Mouse (Mus musculus): ENCODE results near the gene Tesc. TPM values are rescaled to one million over a fixed set of nuclear protein-coding genes. Genes with fewer than 3 reads are reported as not detected.

The Tesc gene
- total RNA-seq, 4 experiments from 2014 or later: 63.1 to 86.1 (median 73.9) TPM

- peak in 1 of 2 experiments; percentile 62 for DNase-seq (ENCODE audit: low spot score in 2 of 2)
Measured at GRCm38 (mm10) chr5:118042599-118042998, 15.1 kb downstream of the Tesc start.

DNA sequence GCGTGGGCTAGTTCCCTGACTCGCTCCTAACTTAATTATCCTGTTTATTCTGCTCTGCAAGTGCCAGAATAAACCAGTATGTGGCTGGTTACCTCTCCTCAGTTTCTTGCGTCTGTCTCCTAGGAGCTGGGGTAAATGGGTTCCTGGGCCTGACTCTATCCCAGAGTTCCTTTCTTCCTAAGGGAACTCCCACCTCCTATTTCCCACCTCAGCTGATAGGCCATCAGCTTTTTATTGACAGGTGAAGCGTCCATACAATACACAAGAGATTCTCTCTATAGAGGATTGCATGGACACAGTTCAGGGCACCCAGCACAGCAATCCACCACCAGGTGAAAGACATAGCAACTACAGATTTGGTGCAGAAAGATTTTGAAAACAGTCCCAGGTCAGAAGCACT is 16.2 kb downstream of the Tesc start:
- DNase-seq (ENCODE audit: low spot score in 2 of 2): no peak

DNA sequence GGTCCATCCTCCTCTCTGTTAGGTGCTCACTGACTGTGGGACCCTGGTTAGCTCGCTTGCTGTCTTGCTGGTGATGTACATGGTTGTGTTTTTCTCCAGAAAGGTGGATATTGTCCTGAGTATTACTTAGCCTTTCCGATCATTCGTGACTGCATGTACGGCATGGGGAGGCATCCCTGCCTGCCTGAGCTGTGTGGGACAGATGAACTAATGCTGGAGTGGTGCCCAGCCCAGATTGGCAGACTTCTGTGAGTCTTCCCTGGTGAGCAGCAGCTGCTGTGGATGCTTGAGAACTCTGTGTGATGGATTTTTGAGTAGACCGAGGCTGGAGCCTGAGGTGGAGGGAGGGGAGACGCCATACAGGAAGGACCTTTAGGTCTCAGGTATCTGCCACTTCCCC is 17.4 kb downstream of the Tesc start:
- peak; percentile 75 to 87 for DNase-seq (ENCODE audit: low spot score in 2 of 2)

DNA sequence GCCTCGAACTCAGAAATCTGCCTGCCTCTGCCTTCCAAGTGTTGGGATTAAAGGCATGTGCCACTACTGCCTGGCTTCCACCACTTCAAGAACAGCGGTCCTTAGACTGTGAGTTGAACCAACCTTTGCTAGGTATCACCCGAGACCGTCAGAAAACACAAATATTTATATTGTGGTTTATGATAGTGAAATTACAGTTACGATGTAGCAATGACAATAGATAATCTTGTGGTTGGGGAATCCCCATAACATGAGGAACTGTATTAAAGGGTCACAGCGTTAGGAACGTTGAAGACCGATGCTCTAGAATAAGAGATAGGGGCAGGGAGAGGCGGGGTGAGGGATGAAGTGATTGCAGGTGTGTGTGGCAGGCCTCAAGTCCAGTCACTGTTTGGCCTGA is 17.8 kb downstream of the Tesc start:
- no peak for DNase-seq (ENCODE audit: low spot score in 2 of 2)

- DNase-seq (ENCODE audit: low spot score in 2 of 2): no peak
Measured at GRCm38 (mm10) chr5:118047091-118047757, 19.7 kb downstream of the Tesc start.

- no peak for DNase-seq (ENCODE audit: low spot score in 2 of 2)
Measured at GRCm38 (mm10) chr5:118048412-118048811, 20.9 kb downstream of the Tesc start.

- DNase-seq (ENCODE audit: low spot score in 2 of 2): no peak
Measured at GRCm38 (mm10) chr5:118048928-118049327, 21.4 kb downstream of the Tesc start.

DNA sequence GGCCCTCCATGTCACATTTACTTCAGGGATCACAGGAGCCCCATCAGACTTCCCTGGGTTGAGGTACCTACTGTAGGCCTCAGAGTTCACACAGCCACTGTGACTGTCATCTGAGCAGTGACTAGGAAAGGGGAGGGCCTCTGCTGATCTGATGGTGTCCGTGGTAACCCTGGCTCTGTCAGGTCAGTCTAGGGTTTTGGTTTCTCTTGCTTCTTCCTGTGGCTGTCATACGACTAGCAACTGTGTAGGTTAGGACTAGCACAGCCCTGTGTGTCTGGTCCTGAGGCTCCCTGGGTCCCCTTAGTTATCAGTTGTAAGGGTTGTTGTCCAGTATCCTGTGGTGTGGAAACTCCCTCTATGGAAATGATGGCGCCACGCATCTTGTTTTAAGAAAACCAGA is 23.2 kb downstream of the Tesc start:
- no peak for DNase-seq (ENCODE audit: low spot score in 2 of 2)

- no peak for DNase-seq (ENCODE audit: low spot score in 2 of 2)
Measured at GRCm38 (mm10) chr5:118051981-118052662, 24.6 kb downstream of the Tesc start.

DNA sequence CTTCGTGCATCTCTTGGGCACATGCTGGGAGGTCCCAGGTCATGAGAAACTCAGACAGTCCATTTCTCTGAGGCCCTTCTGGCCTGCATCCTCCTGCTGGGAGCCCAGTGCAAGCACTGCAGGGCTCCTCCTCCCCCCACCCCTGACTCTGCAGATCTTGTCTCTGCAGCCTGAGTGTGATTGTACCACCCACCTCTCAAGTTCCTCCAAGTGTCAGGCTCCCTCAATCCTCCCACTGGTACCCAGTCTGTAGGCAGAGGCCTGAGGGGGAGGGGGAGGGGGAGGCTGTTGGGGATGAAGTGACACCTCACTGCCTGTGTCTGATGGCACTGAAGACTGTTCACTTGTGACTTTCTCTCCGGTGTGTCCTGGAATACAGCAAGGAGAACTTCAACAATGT is 25.7 kb downstream of the Tesc start:
- DNase-seq (ENCODE audit: low spot score in 2 of 2): no peak

DNA sequence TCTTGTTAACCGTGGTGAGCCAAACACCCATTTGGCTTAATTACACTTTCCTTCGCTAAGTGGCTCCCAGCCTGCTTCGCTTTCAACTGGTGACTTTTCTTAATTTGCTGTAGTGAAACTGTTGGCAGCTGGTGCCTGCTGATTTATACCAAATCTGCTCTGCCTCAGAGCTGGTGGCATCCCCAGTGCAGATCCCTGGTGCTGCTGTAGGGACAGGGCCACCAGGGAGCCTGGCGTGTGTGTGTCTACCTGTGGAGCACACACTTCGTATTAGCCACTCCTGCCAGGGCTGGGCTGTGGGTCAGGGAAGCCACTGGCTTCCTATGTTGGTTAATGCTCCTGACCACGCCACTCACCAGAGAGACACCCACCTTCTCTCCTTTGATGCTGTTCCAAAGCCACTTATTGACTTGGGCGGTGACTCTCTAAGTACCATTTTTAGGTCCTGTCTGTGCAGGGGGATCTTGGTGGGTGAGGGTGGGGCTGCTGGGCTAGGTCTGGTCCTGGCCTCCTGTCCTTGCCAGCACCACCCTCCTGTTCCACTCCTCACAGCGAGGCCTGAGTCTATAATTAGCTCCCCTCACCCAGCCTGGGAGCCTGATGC is 30.1 kb downstream of the Tesc start:
- DNase-seq (ENCODE audit: low spot score in 2 of 2): no peak

DNA sequence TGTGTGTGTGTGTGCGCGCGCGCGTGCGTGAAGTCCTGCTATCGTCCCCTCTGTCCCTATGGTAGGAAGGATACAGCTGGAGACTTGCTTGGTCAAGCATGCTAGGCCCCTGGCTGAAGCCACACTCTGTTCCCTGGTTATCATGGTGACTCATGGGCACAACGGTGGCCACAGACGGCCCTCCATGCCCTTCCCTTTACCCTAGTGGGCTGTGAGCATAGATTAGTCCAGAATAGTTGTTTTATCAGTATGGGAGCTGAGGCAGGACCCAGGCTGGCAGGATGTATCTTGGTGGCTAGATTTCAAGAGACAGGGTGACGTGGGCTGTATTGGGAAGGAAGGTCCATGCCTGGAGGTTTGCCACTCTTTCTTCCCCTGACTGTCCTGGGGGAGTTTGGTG is 31.3 kb downstream of the Tesc start:
- no peak for DNase-seq (ENCODE audit: low spot score in 2 of 2)

GRCm38 (mm10) chr5:118059646-118060045 is 32.1 kb downstream of the Tesc start:
- no peak for DNase-seq (ENCODE audit: low spot score in 2 of 2)

- no peak for DNase-seq (ENCODE audit: low spot score in 2 of 2)
Measured at GRCm38 (mm10) chr5:118061391-118061790, 33.8 kb downstream of the Tesc start.

GRCm38 (mm10) chr5:118063181-118063621 is 35.7 kb downstream of the Tesc start:
- peak; percentile 63 to 65 for DNase-seq (ENCODE audit: low spot score in 2 of 2)

- no peak for DNase-seq (ENCODE audit: low spot score in 2 of 2)
Measured at GRCm38 (mm10) chr5:118064284-118064901, 36.9 kb downstream of the Tesc start.

DNA sequence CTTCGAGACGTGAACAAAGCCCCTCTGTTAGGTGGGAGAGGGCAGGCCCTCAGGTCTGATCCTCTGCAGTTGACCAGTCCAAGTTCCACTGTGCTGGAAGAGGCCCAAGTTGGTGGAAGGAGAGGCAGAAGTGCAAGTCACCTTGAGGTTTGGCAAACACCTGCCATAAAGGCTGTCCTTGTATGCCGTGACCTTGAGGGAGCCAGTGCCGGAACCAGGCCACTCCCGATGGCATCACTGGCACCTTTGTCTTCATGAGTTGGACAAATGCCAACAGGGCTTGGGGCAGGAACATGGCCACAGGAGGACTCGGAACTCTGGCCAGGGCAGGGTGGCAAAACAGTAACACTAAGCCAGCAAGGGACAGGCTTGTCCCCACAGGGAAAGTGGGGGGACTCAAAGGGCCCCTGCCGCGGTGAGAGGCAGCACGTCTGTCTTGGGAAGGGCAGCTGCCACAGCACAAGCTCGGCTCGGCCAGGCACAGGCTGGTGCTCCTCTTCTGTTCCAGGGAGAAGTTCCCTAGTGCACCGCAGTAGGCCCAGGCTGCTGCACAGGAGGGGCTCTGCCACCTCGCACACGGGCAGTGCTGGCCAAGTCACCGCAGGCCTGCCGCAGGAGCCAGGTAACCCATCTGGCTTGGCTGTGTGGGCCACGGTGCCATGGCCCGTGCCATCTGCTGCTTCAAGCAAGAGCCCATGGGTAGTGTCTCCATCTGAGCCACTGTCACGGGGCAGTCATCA is 38.1 kb downstream of the Tesc start:
- DNase-seq (ENCODE audit: low spot score in 2 of 2): no peak

GRCm38 (mm10) chr5:118066828-118067227 is 39.3 kb downstream of the Tesc start:
- peak in 1 of 2 experiments; percentile 71 for DNase-seq (ENCODE audit: low spot score in 2 of 2)

DNA sequence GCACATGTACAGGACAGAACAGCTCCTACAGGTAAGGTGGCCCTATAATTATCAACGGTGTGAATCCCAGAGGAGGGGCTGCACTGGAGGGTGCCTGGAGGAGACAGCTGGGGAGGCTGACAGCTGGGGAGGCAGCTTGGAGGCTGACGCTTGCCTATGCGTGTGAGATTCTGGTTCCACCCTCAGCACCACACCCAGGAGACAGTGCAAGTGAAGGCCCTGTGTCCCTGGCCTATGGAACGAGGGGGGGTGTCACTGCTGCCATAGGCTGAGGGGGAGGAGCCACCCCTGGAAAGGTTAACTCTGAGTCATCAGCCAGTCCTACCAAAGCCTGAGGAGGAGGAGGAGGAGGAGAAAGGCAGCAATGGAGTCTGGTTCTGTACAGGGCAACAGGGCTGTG is 40.0 kb downstream of the Tesc start:
- no peak for DNase-seq (ENCODE audit: low spot score in 2 of 2)

DNA sequence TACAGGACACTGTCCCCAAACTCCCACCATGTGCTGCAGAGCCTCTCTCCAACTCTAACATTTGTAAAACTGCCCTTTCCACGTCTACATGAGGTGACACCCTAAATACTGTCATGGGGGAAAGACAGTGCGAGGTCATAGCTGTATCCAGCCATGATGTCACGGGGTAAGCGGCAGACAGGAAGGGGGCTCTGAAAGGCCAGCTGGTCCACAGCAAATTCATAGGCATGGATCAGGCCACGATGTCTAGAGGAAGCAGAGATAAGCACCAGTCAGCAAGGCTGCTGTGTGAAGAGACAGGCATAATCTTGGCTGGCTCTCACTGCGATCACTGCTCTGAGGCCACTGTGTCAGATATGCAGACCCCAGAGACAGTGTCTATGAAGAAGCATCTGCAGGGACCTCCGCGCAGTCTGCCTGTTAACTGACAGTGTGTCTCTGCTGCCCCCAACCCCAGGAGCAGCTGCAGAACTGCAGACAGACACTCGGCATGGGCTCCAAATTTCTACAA is 40.5 kb downstream of the Tesc start:
- no peak for DNase-seq (ENCODE audit: low spot score in 2 of 2)

DNA sequence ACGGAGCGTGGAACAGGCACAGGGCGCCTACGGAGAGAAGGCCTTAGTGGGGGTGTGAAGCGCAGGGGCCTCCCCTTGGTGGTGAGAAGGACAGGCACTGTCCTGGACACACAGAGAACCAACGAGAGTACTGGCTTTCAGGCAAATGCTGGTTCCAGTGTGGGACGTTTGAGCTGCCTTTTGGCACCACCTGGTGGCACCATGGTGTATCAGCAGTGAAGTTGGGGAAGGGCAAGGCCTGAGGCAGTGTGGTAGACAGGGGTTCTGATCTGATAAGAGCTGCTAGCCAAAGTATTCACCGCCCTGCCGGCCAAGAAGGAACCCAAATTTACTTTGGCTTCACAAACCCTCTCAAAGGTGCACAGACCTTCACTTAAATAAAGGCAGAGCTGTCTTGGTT is 41.8 kb downstream of the Tesc start:
- peak; percentile 73 to 85 for DNase-seq (ENCODE audit: low spot score in 2 of 2)

Measured in layer of hippocampus, adult 8-10 months (tissue).